ENCODE assay signal across 26 mouse cellular contexts in the genomic region with DNA sequence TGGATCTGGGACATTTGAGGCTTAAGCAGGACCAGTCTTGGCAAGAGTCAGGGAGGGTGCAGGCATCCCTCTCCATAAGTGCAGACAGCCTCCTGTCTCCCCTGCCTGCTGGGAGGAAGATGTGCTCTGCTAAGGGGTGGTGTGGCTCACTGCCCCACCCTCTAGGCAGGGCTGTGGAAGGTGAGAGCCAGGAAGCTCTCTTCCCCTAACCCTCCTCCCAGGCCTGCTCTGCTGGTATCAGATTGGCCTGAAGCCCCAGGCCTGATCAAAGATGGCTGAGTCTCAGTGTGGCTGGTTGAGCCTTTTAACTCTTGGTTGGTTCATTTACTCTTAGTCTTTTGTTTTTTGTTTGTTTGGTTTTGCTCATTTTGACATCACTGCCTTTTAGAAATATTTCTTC. TPM values are rescaled to one million over a fixed set of nuclear protein-coding genes. Genes with fewer than 3 reads are reported as not detected.
DNase-seq lines count a peak whose midpoint lies in the region; TF ChIP-seq lines count a peak whose summit lies in the region.
"Had no signal": no experiment of that assay in that cellular context is flagged by ENCODE, and none has a peak within 500 bp of the region (broad histone marks: within the 10 kb centered on the region; RNA-seq: fewer than 3 reads in every experiment).

No protein-coding gene starts in this region.

- no peaks in the 10 kb centered on the region for H3K9me3 ChIP-seq in E14TG2a.4 (ENCODE audit: low read length)
- no peaks in the 10 kb centered on the region for H3K9me3 ChIP-seq in MEL (replicated peaks; ENCODE audit: insufficient read depth, low read length)
- H3K9me3 ChIP-seq in heart, embryonic 10.5 days = no peaks in the 10 kb centered on the region
- H3K9me3 ChIP-seq: hindbrain, embryonic 10.5 days; hindbrain, embryonic 15.5 days; limb, embryonic 13.5 days; neural tube, embryonic 12.5 days had no signal

- TF ChIP-seq CTCF in E14TG2a.4 (conservative IDR thresholded peaks at IDR 0.05; ENCODE audit: low read length) (no peak), MEL (IDR thresholded peaks at IDR 0.05 in 2 of 3, conservative IDR thresholded peaks at IDR 0.05 in 1 of 3; ENCODE audit: control insufficient read depth in 1 of 3, insufficient read depth in 1 of 3, low read depth in 2 of 3, low read length in 3 of 3, poor library complexity in 1 of 3, severe bottlenecking in 1 of 3) (no peak)
- no peak for TF ChIP-seq CTCF in thymus, adult 2 months (IDR thresholded peaks at IDR 0.05; ENCODE audit: borderline replicate concordance, control insufficient read depth, extremely low read depth, insufficient read depth, low read length, poor library complexity)

- H3K27me3 ChIP-seq in E14TG2a.4 (ENCODE audit: insufficient read depth, low read length) (no peaks in the 10 kb centered on the region), MEL (ENCODE audit: control insufficient read depth in 1 of 2, insufficient read depth in 2 of 2, low read length in 2 of 2) (no peaks in the 10 kb centered on the region)
- no peaks in the 10 kb centered on the region for H3K27me3 ChIP-seq in thymus, adult 2 months (ENCODE audit: control insufficient read depth, insufficient read depth, low read length)
- no peaks in the 10 kb centered on the region for H3K27me3 ChIP-seq in heart, embryonic 10.5 days (ENCODE audit: insufficient read depth, poor library complexity, severe bottlenecking)
- H3K27me3 ChIP-seq: hindbrain, embryonic 15.5 days; neural tube, embryonic 12.5 days; Patski had no signal

- peak; percentile 45 for DNase-seq in cerebellum, adult 11-12 months
- DNase-seq in cerebellum, adult 9-10 months = no peak
- DNase-seq in MEL (ENCODE audit: low read depth, low spot score) = peak; percentile 70
- peak; percentile 61 for DNase-seq in brain, adult 2 months (ENCODE audit: low read depth, low spot score)
- DNase-seq in thymus, adult 2 months = no peak
- DNase-seq in heart, embryonic 10.5 days (ENCODE audit: low spot score) = no peak
- DNase-seq: adrenal gland, adult 2 months; cerebellum, postnatal 10 days; forebrain, postnatal 0 days; heart, postnatal 14 days; kidney, adult 11 months; kidney, postnatal 14 days; layer of hippocampus, adult 9-11 months; lung, adult 18-20 months; lung, postnatal 4 days; right cerebral cortex, adult 18-20 months; right cerebral cortex, postnatal 4 days; thymus, postnatal 4 days had no signal

- peak overlapping the region; percentile 55; the same call in 1 of the 2 replicates for H3K4me3 ChIP-seq in E14TG2a.4 (replicated peaks; ENCODE audit: low read length)
- H3K4me3 ChIP-seq in MEL (ENCODE audit: control insufficient read depth in 1 of 2, insufficient read depth in 1 of 2, low read depth in 2 of 2, low read length in 2 of 2) = no peak overlapping the region
- no peak overlapping the region for H3K4me3 ChIP-seq in thymus, adult 2 months (ENCODE audit: control insufficient read depth, insufficient read depth, low read length)
- H3K4me3 ChIP-seq in heart, embryonic 10.5 days = no peak overlapping the region
- H3K4me3 ChIP-seq: erythroblast, embryonic 14.5 days; hindbrain, embryonic 10.5 days; hindbrain, embryonic 15.5 days; limb, embryonic 13.5 days; myocyte; neural tube, embryonic 12.5 days had no signal

- TF ChIP-seq POLR2A in MEL (IDR thresholded peaks at IDR 0.05; ENCODE audit: control insufficient read depth in 1 of 2, insufficient read depth in 1 of 2, low read depth in 1 of 2, low read length in 2 of 2, poor library complexity in 1 of 2) = no peak
- TF ChIP-seq POLR2A in thymus, adult 2 months (IDR thresholded peaks at IDR 0.05; ENCODE audit: control insufficient read depth, extremely low read depth, insufficient read depth, low read length, poor library complexity) = no peak

- no peak for TF ChIP-seq EP300 in MEL (IDR thresholded peaks at IDR 0.05; ENCODE audit: low read depth in 1 of 2, low read length in 2 of 2)

- no peak overlapping the region for H3K27ac ChIP-seq in MEL (ENCODE audit: control insufficient read depth, low read depth, low read length)
- no peak overlapping the region for H3K27ac ChIP-seq in thymus, adult 2 months (ENCODE audit: control insufficient read depth, insufficient read depth, low read length)
- no peak overlapping the region for H3K27ac ChIP-seq in heart, embryonic 10.5 days
- H3K27ac ChIP-seq: hindbrain, embryonic 10.5 days; hindbrain, embryonic 15.5 days; limb, embryonic 13.5 days; neural tube, embryonic 12.5 days had no signal

- no peaks in the 10 kb centered on the region for H3K36me3 ChIP-seq in E14TG2a.4 (ENCODE audit: insufficient read depth, low read length)
- peaks cover 0 to 9% of the 10 kb centered on the region in 2 experiments; a peak in 3 of 4 replicates for H3K36me3 ChIP-seq in MEL (ENCODE audit: control insufficient read depth in 1 of 2, insufficient read depth in 2 of 2, low read length in 2 of 2)
- no peaks in the 10 kb centered on the region for H3K36me3 ChIP-seq in thymus, adult 2 months (ENCODE audit: control insufficient read depth, insufficient read depth, low read length)
- 0 out of 2 replicates have a peak, but pooled peaks cover 2% of the 10 kb centered on the region for H3K36me3 ChIP-seq in heart, embryonic 10.5 days
- H3K36me3 ChIP-seq: hindbrain, embryonic 10.5 days; limb, embryonic 13.5 days; neural tube, embryonic 12.5 days had no signal

- no peaks in the 10 kb centered on the region for H3K79me2 ChIP-seq in MEL (ENCODE audit: control insufficient read depth, insufficient read depth, low read length, poor library complexity)

- H3K9ac ChIP-seq in MEL (ENCODE audit: control insufficient read depth, low read depth, low read length, poor library complexity, severe bottlenecking) = no peak overlapping the region
- H3K9ac ChIP-seq: forebrain, postnatal 0 days; hindbrain, embryonic 15.5 days; limb, embryonic 13.5 days; neural tube, embryonic 12.5 days had no signal

- H3K4me1 ChIP-seq in E14TG2a.4 (replicated peaks; ENCODE audit: low read depth, low read length) = peaks cover 24% of the 10 kb centered on the region
- H3K4me1 ChIP-seq in MEL (ENCODE audit: control insufficient read depth in 1 of 2, insufficient read depth in 2 of 2, low read length in 2 of 2) = peaks cover 0 to 6% of the 10 kb centered on the region in 2 experiments; a peak in 2 of 4 replicates
- no peaks in the 10 kb centered on the region for H3K4me1 ChIP-seq in thymus, adult 2 months (replicated peaks; ENCODE audit: control insufficient read depth, insufficient read depth, low read length)
- H3K4me1 ChIP-seq in heart, embryonic 10.5 days = no peaks in the 10 kb centered on the region
- H3K4me1 ChIP-seq: hindbrain, embryonic 15.5 days; neural tube, embryonic 12.5 days had no signal

- TF ChIP-seq RAD21 in MEL (IDR thresholded peaks at IDR 0.05; ENCODE audit: low read depth, low read length) = no peak

TF ChIP-seq in MEL, 35 proteins besides CTCF, POLR2A, EP300 and RAD21:
- no peak for TF ChIP-seq MEF2A (IDR thresholded peaks at IDR 0.05; ENCODE audit: extremely low read depth, insufficient replicate concordance, low read depth, low read length, poor library complexity, severe bottlenecking)
- TF ChIP-seq ZKSCAN1 (IDR thresholded peaks at IDR 0.05; ENCODE audit: low read depth, low read length) = no peak
- peak; percentile 96 for TF ChIP-seq TBP (IDR thresholded peaks at IDR 0.05; ENCODE audit: low read depth, low read length)
- 0 out of 2 replicates have a peak, but pooled peaks have one; percentile 23 for TF ChIP-seq HCFC1 (IDR thresholded peaks at IDR 0.05; ENCODE audit: low read depth, low read length)
- peak; percentile 66 for TF ChIP-seq GATA1 (IDR thresholded peaks at IDR 0.05; ENCODE audit: low read depth, low read length)
- peak; percentile 98 for TF ChIP-seq UBTF (IDR thresholded peaks at IDR 0.05; ENCODE audit: borderline replicate concordance, insufficient read depth, low read depth, low read length)
- no peak for TF ChIP-seq SMC3 (IDR thresholded peaks at IDR 0.05; ENCODE audit: low read depth, low read length)
- TF ChIP-seq NRF1 (IDR thresholded peaks at IDR 0.05; ENCODE audit: insufficient read depth, low read depth, low read length, poor library complexity, severe bottlenecking) = no peak
- TF ChIP-seq TCF12 (IDR thresholded peaks at IDR 0.05; ENCODE audit: low read depth, low read length) = no peak

RNA-seq across cellular contexts. Expression of gene Coa5, which starts 20.3 kb away (rescaled TPM):
- 26.7 and 31.4 TPM in 2 replicates for total RNA-seq in MEL (2012; rRNA removed)
- polyA plus RNA-seq in MEL (2012; ENCODE audit: insufficient read depth in 1 of 2, insufficient read length in 2 of 2, low read depth in 1 of 2, low replicate concordance in 2 of 2, missing spikeins in 1 of 2) = 10 to 100 TPM in 1 of 2 experiments, not detected in 1; 34.5 TPM
- polyA plus RNA-seq in thymus, adult 2 months (2012; rRNA removed) = 56.3 and 61.3 TPM in 2 replicates
- 71.4 and 96.5 TPM in 2 replicates for polyA plus RNA-seq in heart, embryonic 10.5 days (2016; fragmentation: Nextera tagmentation; extraction: Ambion mirVana)

RNA-seq across cellular contexts. Expression of gene Unc50, which starts 20.3 kb away (rescaled TPM):
- total RNA-seq in MEL (2012; rRNA removed) = 56.4 and 62.3 TPM in 2 replicates
- polyA plus RNA-seq in MEL (2012; ENCODE audit: insufficient read depth in 1 of 2, insufficient read length in 2 of 2, low read depth in 1 of 2, low replicate concordance in 2 of 2, missing spikeins in 1 of 2) = 100 to 1,000 TPM in 1 of 2 experiments, 10 to 100 TPM in 1; 61.8 to 609 TPM
- polyA plus RNA-seq in thymus, adult 2 months (2012; rRNA removed) = 40.7 and 49.1 TPM in 2 replicates
- 86.2 and 97.7 TPM in 2 replicates for polyA plus RNA-seq in heart, embryonic 10.5 days (2016; fragmentation: Nextera tagmentation; extraction: Ambion mirVana)

Comparison
In these comparisons a context has a peak if more than half of its experiments do, and no peak if none do; other contexts are left out.
1. DNase-seq: peak in cerebellum, adult 11-12 months (single experiment), MEL (single experiment) and brain, adult 2 months (single experiment); none in cerebellum, adult 9-10 months (single experiment), thymus, adult 2 months (single experiment) and heart, embryonic 10.5 days (single experiment).